Mouse (Mus musculus): Measurements from ENCODE around the gene Sh3rf1.

DNA sequence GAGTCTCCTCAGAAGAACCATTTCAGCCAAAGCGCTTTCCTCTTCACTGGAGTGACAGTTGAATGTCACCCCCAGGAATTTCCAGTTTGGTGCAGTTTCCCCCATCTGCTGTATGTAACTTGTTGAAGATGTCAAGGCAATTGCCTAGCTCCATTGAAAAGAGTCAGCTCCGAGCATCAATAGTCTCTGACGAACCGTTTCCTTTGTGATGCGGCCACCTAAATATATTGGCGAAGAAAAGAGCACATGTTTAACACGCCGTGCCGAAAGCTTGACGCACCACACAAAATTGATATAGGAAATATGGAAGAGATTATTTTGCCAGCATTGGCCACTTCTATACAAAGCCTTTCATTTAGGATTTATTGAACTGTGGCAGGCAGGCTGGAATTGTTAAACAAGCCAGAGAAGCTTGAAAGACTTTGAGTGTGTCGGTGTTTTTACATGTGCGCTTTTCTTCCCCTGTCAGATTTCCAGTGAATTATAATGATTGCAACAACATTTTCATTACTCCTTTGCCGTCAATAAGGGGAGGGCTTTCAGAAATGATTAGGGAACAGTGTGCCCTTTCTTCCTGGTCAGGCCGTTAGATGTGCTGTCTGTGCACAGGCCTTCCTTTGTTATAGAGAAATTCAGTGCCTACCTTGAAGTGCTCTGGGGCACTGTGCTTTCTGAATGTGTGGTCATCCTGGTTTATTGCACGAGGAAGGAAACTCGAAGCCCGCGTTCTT lies 77.8 kb downstream of the Sh3rf1 start:
- no peak for TF ChIP-seq CTCF (conservative IDR thresholded peaks at IDR 0.05; ENCODE audit: low read length)
- TF ChIP-seq NANOG (IDR thresholded peaks at IDR 0.05; ENCODE audit: borderline replicate concordance, low read length), result no peak
- TF ChIP-seq POU5F1 (IDR thresholded peaks at IDR 0.05; ENCODE audit: borderline replicate concordance, low read length), result no peak

All from E14TG2a.4 (cell line).